Mouse (Mus musculus): ENCODE data around the gene Kcnab2. TPM values are rescaled to one million over a fixed set of nuclear protein-coding genes. Genes with fewer than 3 reads are reported as not detected.

The Kcnab2 gene
- total and polyA plus RNA-seq, 2 experiments from 2014 or later: 1.1 to 1.5 TPM

GRCm38 (mm10) chr4:152410961-152411360, 66.7 kb downstream of the Kcnab2 start:
- WGBS: 52% methylated on average over 13 of the region's 13 CpGs
- no peak overlapping the region for H3K4me3 ChIP-seq (ENCODE audit: low read depth, low read length)
- no peaks in the 10 kb centered on the region for H3K9me3 ChIP-seq (replicated peaks; ENCODE audit: control insufficient read depth, low read length)
- TF ChIP-seq EP300 (IDR thresholded peaks at IDR 0.05; ENCODE audit: low read depth) (no peak), CTCF (IDR thresholded peaks at IDR 0.05; ENCODE audit: low read depth) (no peak)
- DNase-seq (ENCODE audit: low spot score) (no peak), ATAC-seq (ENCODE audit: insufficient read depth, low read depth) (no peak)
- no peak overlapping the region for H3K27ac ChIP-seq (ENCODE audit: low read depth)
- H3K36me3 ChIP-seq (replicated peaks; ENCODE audit: control insufficient read depth, insufficient read depth, low read length): no peaks in the 10 kb centered on the region
- 0 out of 2 replicates have a peak, but pooled peaks cover 3% of the 10 kb centered on the region for H3K27me3 ChIP-seq (ENCODE audit: control insufficient read depth, insufficient read depth, low read length)
- no peak overlapping the region for H3K4me2 ChIP-seq (ENCODE audit: low read depth, low read length)
- H3K4me1 ChIP-seq (ENCODE audit: control insufficient read depth, insufficient read depth): no peaks in the 10 kb centered on the region
- H3K9ac ChIP-seq (replicated peaks; ENCODE audit: low read depth, low read length): no peak overlapping the region

- no peak overlapping the region for H3K4me3 ChIP-seq (ENCODE audit: low read depth, low read length)
- WGBS: 75% methylated on average over 8 of the region's 8 CpGs
- no peak for DNase-seq (ENCODE audit: low spot score)
Measured at GRCm38 (mm10) chr4:152406531-152406930, 71.1 kb downstream of the Kcnab2 start.

GRCm38 (mm10) chr4:152405671-152406201, 71.9 kb downstream of the Kcnab2 start:
- 0 out of 2 replicates have a peak, but pooled peaks cover 3% of the 10 kb centered on the region for H3K27me3 ChIP-seq (ENCODE audit: control insufficient read depth, insufficient read depth, low read length)
- TF ChIP-seq CTCF (IDR thresholded peaks at IDR 0.05; ENCODE audit: low read depth): no peak
- no peak for TF ChIP-seq EP300 (IDR thresholded peaks at IDR 0.05; ENCODE audit: low read depth)
- no peak overlapping the region for H3K4me2 ChIP-seq (ENCODE audit: low read depth, low read length)
- H3K4me3 ChIP-seq (ENCODE audit: low read depth, low read length): no peak overlapping the region
- no peak overlapping the region for H3K27ac ChIP-seq (ENCODE audit: low read depth)
- no peaks in the 10 kb centered on the region for H3K4me1 ChIP-seq (ENCODE audit: control insufficient read depth, insufficient read depth)
- H3K36me3 ChIP-seq (replicated peaks; ENCODE audit: control insufficient read depth, insufficient read depth, low read length): no peaks in the 10 kb centered on the region
- ATAC-seq (ENCODE audit: insufficient read depth, low read depth): no peak
- H3K9me3 ChIP-seq (replicated peaks; ENCODE audit: control insufficient read depth, low read length): no peaks in the 10 kb centered on the region
- 69% methylated on average over 7 of the region's 7 CpGs for WGBS
- H3K9ac ChIP-seq (replicated peaks; ENCODE audit: low read depth, low read length): no peak overlapping the region
- no peak for DNase-seq (ENCODE audit: low spot score)

More at GRCm38 (mm10) chr4:152406531-152406930, 71.1 kb downstream of the Kcnab2 start:
- TF ChIP-seq EP300 (IDR thresholded peaks at IDR 0.05; ENCODE audit: low read depth) (no peak), CTCF (IDR thresholded peaks at IDR 0.05; ENCODE audit: low read depth) (no peak)
- no peaks in the 10 kb centered on the region for H3K36me3 ChIP-seq (replicated peaks; ENCODE audit: control insufficient read depth, insufficient read depth, low read length)
- H3K9me3 ChIP-seq (replicated peaks; ENCODE audit: control insufficient read depth, low read length): no peaks in the 10 kb centered on the region
- no peak for ATAC-seq (ENCODE audit: insufficient read depth, low read depth)
- 0 out of 2 replicates have a peak, but pooled peaks cover 3% of the 10 kb centered on the region for H3K27me3 ChIP-seq (ENCODE audit: control insufficient read depth, insufficient read depth, low read length)
- H3K4me1 ChIP-seq (ENCODE audit: control insufficient read depth, insufficient read depth): no peaks in the 10 kb centered on the region
- H3K4me2 ChIP-seq (ENCODE audit: low read depth, low read length): no peak overlapping the region
- no peak overlapping the region for H3K9ac ChIP-seq (replicated peaks; ENCODE audit: low read depth, low read length)
- no peak overlapping the region for H3K27ac ChIP-seq (ENCODE audit: low read depth)

- H3K4me1 ChIP-seq (ENCODE audit: control insufficient read depth, insufficient read depth): no peaks in the 10 kb centered on the region
- no peaks in the 10 kb centered on the region for H3K9me3 ChIP-seq (replicated peaks; ENCODE audit: control insufficient read depth, low read length)
- H3K27me3 ChIP-seq (ENCODE audit: control insufficient read depth, insufficient read depth, low read length): 0 out of 2 replicates have a peak, but pooled peaks cover 1% of the 10 kb centered on the region
- H3K36me3 ChIP-seq (replicated peaks; ENCODE audit: control insufficient read depth, insufficient read depth, low read length): no peaks in the 10 kb centered on the region
- no peak overlapping the region for H3K4me2 ChIP-seq (ENCODE audit: low read depth, low read length)
- H3K27ac ChIP-seq (ENCODE audit: low read depth): no peak overlapping the region
- no peak for DNase-seq (ENCODE audit: low spot score)
- 66% methylated on average over 6 of the region's 6 CpGs for WGBS
- no peak for ATAC-seq (ENCODE audit: insufficient read depth, low read depth)
- no peak overlapping the region for H3K9ac ChIP-seq (replicated peaks; ENCODE audit: low read depth, low read length)
- no peak overlapping the region for H3K4me3 ChIP-seq (ENCODE audit: low read depth, low read length)
- TF ChIP-seq CTCF (IDR thresholded peaks at IDR 0.05; ENCODE audit: low read depth) (no peak), EP300 (IDR thresholded peaks at IDR 0.05; ENCODE audit: low read depth) (no peak)
Measured at GRCm38 (mm10) chr4:152405143-152405542, 72.5 kb downstream of the Kcnab2 start.

GRCm38 (mm10) chr4:152398926-152399325, 78.7 kb downstream of the Kcnab2 start:
- no peak for TF ChIP-seq CTCF (IDR thresholded peaks at IDR 0.05; ENCODE audit: low read depth)
- TF ChIP-seq EP300 (IDR thresholded peaks at IDR 0.05; ENCODE audit: low read depth): no peak
- no peak overlapping the region for H3K4me2 ChIP-seq (ENCODE audit: low read depth, low read length)
- H3K4me3 ChIP-seq (ENCODE audit: low read depth, low read length): no peak overlapping the region
- 62% methylated on average over 3 of the region's 3 CpGs for WGBS
- no peak overlapping the region for H3K9ac ChIP-seq (replicated peaks; ENCODE audit: low read depth, low read length)
- H3K27me3 ChIP-seq (ENCODE audit: control insufficient read depth, insufficient read depth, low read length): no peaks in the 10 kb centered on the region
- no peaks in the 10 kb centered on the region for H3K4me1 ChIP-seq (ENCODE audit: control insufficient read depth, insufficient read depth)
- H3K36me3 ChIP-seq (replicated peaks; ENCODE audit: control insufficient read depth, insufficient read depth, low read length): no peaks in the 10 kb centered on the region
- DNase-seq (ENCODE audit: low spot score) (no peak), ATAC-seq (ENCODE audit: insufficient read depth, low read depth) (no peak)
- H3K9me3 ChIP-seq (replicated peaks; ENCODE audit: control insufficient read depth, low read length): no peaks in the 10 kb centered on the region
- H3K27ac ChIP-seq (ENCODE audit: low read depth): no peak overlapping the region

- no peak for TF ChIP-seq EP300 (IDR thresholded peaks at IDR 0.05; ENCODE audit: low read depth)
- TF ChIP-seq CTCF (IDR thresholded peaks at IDR 0.05; ENCODE audit: low read depth): no peak
- Histone ChIP-seq H3K9ac (replicated peaks; ENCODE audit: low read depth, low read length) (no peak overlapping the region), H3K36me3 (replicated peaks; ENCODE audit: control insufficient read depth, insufficient read depth, low read length) (no peaks in the 10 kb centered on the region), H3K4me3 (ENCODE audit: low read depth, low read length) (no peak overlapping the region), H3K27me3 (ENCODE audit: control insufficient read depth, insufficient read depth, low read length) (no peaks in the 10 kb centered on the region), H3K27ac (ENCODE audit: low read depth) (no peak overlapping the region), H3K4me1 (ENCODE audit: control insufficient read depth, insufficient read depth) (no peaks in the 10 kb centered on the region), H3K4me2 (ENCODE audit: low read depth, low read length) (no peak overlapping the region), H3K9me3 (replicated peaks; ENCODE audit: control insufficient read depth, low read length) (no peaks in the 10 kb centered on the region)
- 80% methylated on average over 17 of the region's 17 CpGs for WGBS
- ATAC-seq (ENCODE audit: insufficient read depth, low read depth) (no peak), DNase-seq (ENCODE audit: low spot score) (no peak)
Measured at GRCm38 (mm10) chr4:152392627-152393026, 85.0 kb downstream of the Kcnab2 start.

Data from heart, postnatal 0 days (tissue).